Mouse (Mus musculus): Measurements from ENCODE around the gene Irgc1.
A peak's percentile ranks its signal among the peaks of the same experiment; 100 is the strongest.

The Irgc1 gene

DNA sequence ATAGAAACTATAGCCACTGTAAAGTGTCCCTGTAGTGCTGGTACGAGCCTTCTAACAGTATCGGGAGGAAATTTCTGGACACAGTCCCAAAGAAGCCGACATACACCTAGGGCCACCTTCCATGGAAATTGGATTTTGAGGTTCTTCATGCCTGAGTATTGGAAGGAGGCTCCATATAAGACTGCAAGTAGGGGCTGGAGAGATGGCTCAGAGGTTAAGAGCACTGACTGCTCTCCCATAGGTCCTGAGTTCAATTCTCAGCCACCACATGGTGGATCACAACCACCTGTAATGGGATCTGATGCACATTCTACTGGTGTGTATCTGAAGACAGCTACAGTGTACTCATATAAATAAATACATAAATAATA lies 52.0 kb downstream of the Irgc1 start:
- DNase-seq (ENCODE audit: low spot score) = no peak

DNA sequence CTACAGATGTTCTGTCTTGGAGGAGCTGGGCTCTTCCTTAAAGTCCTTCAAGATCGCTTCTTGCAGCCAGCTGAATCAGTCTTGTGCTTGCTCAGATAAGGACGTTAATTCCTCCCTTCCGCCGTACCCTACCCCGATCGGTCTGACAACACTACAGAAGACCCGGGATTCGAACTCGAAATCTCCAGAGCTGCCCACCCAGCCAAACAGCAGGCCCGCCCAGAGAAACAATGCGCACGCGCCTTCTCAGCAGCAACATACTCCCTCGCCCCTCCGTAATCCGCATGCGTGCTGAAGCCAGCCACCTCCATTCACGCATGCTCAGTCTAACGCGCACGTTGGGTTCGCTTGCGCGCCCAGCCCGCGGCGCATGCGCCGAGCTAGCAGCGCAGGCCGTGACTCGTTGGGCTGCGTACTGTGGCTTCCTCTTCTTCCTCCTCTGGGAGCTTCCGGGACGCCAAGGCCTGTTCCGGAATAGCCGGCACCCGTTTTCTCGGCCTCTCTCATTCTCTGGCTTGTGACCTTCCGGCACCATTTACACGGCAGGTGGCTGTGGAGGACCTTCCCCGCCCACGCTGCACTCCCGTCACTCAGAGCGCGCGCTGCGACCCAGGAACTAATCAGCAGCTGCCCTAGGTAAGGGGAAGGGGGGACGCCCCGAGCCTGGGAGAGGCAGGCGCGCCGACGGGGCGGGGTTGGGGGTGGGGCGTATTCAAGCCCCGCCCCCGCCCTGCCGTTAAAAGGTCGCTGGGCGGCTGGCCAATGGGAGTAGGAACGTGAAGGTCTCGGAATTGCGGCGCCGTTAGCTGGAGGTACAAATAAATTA lies 52.6 kb downstream of the Irgc1 start, which contains the start of gene Smg9:
Smg9 (plus strand) TSS at position 364 of the 826 bp plus-strand sequence.
- peak; percentile 97 for DNase-seq (ENCODE audit: low spot score)

DNA sequence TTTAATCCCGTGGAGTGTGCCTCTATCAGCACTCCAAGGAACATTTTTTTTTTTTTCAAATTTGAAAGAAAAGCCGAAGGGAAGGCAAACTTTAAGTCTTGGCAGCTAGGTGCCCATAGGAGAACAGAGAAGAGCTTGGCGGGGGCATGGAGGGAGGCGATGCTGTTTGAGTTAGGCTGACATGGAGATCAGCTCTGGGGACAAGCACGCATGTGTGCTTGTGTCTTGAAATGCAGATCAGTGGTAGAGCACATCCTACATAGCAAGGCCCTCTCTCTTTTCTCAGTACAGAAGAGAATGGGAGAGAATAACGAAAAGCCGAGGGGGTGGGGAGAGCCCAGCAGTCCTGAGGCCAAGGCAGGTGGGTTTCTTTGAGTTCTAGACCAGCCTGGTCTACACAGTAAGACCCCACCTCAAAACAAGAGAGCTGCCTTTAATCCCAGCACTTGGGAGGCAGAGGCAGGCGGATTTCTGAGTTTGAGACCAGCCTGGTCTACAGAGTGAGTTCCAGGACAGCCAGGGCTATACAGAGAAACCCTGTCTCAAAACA lies 53.7 kb downstream of the Irgc1 start:
- no peak for DNase-seq (ENCODE audit: low spot score)

DNA sequence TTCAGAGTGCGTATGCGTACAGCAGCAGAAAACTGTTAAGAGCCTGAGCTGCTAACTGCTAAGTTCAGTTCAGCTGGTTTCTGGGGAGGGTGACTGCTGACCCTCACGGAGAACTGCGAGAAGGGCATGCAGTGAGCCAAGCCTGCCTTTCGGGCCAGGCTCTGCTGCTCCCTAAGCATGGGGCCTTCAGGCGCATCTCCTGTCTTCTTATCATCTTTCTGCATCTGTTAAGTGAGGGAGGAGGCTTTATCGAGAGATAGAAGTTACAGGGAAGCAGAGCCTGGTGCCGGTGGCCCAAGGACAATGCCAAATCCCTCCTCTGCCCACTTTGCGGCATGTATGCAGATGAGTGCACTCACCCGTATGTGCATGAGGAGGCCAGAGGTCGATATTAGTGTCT lies 55.3 kb downstream of the Irgc1 start:
- DNase-seq (ENCODE audit: low spot score) = no peak

DNA sequence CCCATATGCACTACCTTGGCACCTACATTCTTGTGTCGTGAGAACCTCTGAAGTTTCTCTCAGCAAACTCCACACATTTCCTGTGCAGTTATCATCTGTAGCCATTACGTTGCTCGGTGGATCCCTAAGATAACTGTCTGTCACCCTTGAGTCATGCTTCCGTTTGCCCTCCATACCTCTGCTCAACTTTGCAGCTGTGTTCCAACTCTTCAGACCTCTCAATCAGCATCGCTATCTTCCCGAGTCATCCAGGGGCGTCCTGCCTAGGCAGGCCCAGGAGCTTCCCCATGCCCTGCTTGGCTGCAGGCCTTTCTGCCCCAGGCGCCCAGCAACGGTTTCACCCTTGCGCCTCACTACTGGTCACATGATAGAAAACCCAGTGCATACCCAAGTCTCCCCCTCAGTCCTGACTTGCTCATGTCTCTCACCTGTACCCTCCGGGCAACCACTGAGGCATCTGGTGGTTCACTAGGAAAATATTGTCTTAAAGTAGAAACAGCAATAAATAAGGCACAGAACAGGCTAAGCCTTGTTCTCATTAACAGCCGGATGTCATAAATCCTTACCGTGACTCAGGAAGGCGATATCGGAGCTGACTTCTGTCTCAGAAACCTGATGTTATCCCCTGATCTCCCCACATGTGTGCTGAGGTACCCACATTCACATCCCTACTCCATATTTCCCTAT lies 57.5 kb downstream of the Irgc1 start:
- DNase-seq (ENCODE audit: low spot score) = no peak

DNA sequence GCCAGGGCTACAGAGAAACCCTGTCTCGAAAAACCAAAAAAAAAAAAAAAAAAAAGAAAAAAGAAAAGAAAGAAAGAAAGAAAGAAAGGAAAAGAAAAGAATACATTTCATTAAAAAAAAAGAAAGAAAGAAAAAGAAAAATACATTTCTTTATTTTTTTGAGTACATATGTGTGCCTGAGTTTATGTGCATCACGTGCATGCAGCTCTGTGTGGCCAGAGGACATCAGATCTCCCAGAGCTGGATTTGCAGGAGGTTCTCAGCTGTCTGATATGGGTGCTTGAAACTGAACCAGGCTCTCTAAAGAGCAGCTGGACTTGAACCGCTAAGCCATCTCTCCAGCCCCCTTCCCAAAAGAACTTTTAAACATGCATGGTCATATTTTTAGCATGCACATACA lies 58.0 kb downstream of the Irgc1 start:
- no peak for DNase-seq (ENCODE audit: low spot score)

DNA sequence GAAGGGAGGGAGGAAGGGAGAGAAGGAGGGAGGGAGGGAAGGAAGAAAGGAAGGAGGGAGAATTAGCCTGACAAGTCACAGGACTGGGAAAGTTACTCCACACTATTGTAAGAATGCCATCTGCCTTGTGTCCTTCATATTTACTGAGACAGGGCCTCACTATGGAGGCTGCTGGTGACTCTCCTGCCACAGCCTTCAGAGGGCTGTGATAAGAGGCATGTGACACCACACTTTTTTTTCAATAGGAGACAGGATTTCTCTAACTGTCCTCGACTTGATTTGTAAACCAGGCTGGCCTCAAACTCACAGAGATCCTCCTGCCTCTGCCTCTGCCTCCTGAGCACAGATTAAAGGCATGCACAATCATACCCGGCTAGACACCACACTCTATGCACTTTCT lies 60.4 kb downstream of the Irgc1 start:
- no peak for DNase-seq (ENCODE audit: low spot score)

DNA sequence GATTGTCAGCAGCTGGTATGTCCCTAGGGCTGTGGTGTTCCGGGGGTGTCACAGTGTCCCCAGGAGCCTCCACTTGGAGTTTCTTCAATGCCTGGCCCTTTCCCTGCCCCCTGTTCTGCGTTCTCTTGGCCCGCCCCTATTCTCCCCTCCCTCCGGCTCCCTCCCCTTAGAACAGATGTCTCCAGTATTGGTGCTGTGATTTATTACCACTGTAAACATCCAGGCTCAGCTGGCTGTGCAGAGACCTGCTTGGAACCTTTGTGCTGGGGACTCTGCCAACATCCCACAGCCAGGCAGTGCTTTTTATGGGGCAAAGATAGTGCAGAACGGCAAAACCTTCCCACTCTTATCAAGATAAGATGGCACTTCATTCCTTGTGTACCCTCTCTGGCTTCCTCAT lies 61.0 kb downstream of the Irgc1 start:
- DNase-seq (ENCODE audit: low spot score) = no peak

DNA sequence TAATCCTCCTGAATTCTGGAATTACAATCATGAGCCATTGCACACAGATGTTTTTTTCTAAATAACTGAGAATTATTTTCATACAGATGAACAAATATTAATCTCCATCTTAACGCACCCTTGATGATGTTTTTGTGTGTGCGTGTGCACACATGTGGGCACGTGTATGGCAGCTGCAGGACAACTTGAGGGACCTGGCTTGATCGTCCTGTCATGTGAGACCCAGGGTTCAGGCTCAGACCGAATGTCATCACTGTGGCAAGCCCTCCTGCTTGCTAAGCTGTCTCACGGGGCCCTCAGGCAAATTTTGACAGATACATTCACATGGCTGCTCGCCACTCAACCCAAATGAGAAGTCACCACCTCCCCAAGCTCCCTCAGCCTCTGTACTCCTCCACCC lies 61.6 kb downstream of the Irgc1 start:
- no peak for DNase-seq (ENCODE audit: low spot score)

DNA sequence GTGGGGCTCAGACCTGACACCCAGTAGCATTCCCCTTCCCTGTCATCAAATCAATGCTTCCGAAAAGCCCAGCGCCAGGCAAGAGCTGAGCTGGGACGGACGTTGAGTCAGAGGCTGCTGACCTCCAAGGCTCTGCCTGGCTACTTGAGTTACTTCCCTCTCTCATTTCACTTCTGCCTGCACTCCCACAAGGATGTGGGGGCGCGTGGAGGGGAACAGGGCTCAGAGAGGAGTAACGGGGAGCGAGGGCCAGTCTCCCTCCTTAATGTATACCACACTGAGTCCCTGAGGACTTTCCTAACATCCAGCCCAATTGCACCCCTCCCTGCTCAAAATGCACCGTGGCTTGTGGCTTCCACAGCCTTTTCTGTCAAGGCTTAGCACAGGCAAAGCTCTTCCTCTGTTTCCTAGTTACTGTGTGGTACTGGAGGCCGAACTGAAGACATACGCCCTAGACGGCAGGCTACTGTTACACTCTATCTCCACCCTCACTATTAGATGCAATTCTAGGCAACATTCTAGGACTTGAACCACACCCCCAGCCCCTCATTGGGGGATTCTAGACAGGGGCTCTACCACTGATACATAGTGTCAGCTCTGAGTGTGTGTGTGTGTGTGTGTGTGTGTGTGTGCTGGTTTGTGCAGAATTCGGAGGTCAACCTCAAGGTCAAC lies 62.4 kb downstream of the Irgc1 start:
- DNase-seq (ENCODE audit: low spot score) = no peak

DNA sequence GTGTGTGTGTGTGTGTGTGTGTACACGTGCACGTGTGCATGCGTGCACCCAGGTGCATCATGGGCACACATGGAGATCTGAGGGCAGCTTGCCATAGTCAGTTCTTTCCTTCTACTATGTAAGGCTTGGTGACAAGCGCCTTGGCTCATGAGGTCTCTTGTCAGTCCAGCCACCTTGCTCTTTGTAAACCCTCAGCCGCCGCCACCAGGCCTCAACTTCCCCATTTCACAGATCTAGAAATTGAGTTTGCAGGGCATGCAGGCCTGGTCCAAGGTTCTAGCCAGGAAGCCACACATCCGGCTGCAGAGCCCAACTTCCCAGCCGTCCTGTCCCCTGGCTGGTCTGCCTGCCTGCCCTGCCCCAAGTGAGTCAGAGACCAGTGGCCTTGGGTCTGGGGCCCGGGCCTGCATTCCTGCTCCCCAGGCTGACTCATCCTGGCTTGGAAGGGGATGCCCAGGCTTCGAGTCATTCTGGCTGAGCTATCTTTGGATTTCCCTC lies 65.0 kb downstream of the Irgc1 start:
- DNase-seq (ENCODE audit: low spot score) = no peak

DNA sequence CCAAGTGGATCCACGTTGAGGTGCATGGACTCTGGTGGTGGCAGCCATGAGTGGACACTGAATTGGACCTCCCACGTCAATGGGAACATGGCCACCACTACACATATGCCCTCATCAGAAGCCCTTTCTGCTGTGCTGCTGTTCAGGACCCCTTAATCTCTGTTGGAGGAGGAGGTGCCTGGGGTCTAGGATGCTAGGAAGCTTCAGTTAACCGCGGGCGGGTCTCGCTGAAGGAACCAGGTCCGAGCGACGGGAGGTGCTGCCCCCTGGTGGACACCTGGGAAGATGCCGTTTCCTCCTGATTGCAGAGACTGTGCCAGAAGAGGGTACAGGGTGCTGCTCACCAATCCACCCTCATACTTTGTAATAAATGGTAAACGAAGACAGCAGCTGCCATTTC lies 67.3 kb downstream of the Irgc1 start:
- peak; percentile 80 for DNase-seq (ENCODE audit: low spot score)

DNA sequence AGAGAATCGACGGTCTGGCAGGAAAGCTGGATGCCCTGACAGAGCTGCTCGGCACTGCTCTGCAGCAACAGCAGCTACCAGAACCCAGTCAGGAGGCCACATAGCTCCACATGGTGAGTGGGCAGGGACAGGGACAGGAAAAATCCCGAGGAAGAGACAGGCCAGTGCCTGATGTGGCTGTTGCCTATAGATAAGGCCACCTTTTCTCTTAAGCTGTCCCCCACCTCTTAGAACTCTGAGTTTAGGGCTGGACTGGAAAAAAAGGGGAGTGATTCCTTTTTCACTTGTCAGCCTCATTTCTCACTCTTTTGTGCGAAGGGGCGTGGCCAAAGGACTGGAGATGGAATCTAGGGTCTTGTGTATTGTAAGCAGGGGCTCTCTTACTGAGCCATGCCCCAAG lies 68.0 kb downstream of the Irgc1 start:
- DNase-seq (ENCODE audit: low spot score) = no peak

DNA sequence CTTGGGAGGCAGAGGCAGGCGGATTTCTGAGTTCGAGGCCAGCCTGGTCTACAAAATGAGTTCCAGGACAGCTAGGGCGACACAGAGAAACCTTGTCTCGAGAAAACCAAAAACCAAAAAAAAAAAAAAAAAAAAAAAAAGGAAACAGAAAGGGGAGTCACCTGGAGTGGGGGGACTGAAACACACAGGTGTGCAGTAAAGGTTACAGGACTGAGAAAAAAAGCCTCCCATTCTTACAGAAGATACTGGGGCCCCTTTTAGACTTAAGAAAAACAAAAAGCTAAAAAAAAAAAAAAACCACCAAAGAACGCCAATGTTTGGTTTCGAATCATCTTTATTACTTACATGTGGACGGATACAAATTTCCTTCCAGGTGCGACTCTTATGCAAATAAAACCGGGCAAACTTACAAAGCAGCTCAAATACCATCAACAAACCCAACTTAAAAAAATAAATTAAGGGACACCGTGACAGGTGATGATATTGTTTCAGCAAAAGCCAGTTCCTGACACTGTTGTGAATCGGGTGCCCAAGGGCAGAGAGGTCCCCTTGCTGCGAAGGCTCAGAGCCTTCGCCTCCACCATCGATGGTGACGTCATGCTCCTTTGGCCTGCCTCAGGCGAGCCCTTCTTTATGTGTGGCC lies 69.2 kb downstream of the Irgc1 start:
- no peak for DNase-seq (ENCODE audit: low spot score)
